Mouse (Mus musculus) small intestine, adult 2 months (tissue): ENCODE results near the gene Cdh12.

ENCODE experiments used
- CTCF ChIP-seq: fragments of 200-500 bp; IDR thresholded peaks from 2 replicates; pipeline ENCODE4 v1.5.1; 2012; ENCODE audit warnings: low read depth, mild to moderate bottlenecking, control low read depth, inconsistent platforms, low read length, moderate library complexity, mixed read lengths; ENCODE audit not compliant: insufficient replicate concordance, insufficient read length; ENCODE audit errors: extremely low read depth
- POLR2A ChIP-seq: fragments of 200-500 bp; IDR thresholded peaks from 2 replicates; pipeline ENCODE4 v1.6.1; 2012; ENCODE audit warnings: low read depth, mild to moderate bottlenecking, control low read depth, inconsistent platforms, low read length, moderate library complexity

- TF ChIP-seq CTCF (no peak), POLR2A (no peak)
Observed at GRCm38 (mm10) chr15:20971041-20971440, 522.0 kb downstream of the Cdh12 start.
